Comparison of ENCODE assay signal across 16 mouse cellular contexts in genomic region chr1:63954172-63954571, GRCm38 (mm10).
A peak's percentile ranks its signal among the peaks of the same experiment; 100 is the strongest.
DNase-seq lines count a peak whose midpoint lies in the region; ATAC-seq lines count a peak whose summit lies in the region.
"Had no signal": no experiment of that assay in that cellular context is flagged by ENCODE, and none has a peak within 500 bp of the region (broad histone marks: within the 10 kb centered on the region; RNA-seq: fewer than 3 reads in every experiment).

No protein-coding gene starts in this region.

- peaks cover 13% of the 10 kb centered on the region for H3K4me1 ChIP-seq in hindbrain, embryonic 13.5 days (replicated peaks)
- no peaks in the 10 kb centered on the region for H3K4me1 ChIP-seq in hindbrain, embryonic 11.5 days (replicated peaks; ENCODE audit: control insufficient read depth, insufficient read depth, low read length)
- H3K4me1 ChIP-seq in midbrain, embryonic 13.5 days (replicated peaks): peaks cover 20% of the 10 kb centered on the region; the same call in 1 of the 2 replicates
- peaks cover 11% of the 10 kb centered on the region for H3K4me1 ChIP-seq in midbrain, embryonic 10.5 days
- H3K4me1 ChIP-seq in embryonic facial prominence, embryonic 10.5 days: peaks cover 8% of the 10 kb centered on the region

- H3K36me3 ChIP-seq in hindbrain, embryonic 13.5 days: no peaks in the 10 kb centered on the region
- no peaks in the 10 kb centered on the region for H3K36me3 ChIP-seq in hindbrain, embryonic 11.5 days (ENCODE audit: control insufficient read depth, insufficient read depth, low read length)
- no peaks in the 10 kb centered on the region for H3K36me3 ChIP-seq in midbrain, embryonic 13.5 days
- no peaks in the 10 kb centered on the region for H3K36me3 ChIP-seq in midbrain, embryonic 10.5 days
- H3K36me3 ChIP-seq in embryonic facial prominence, embryonic 10.5 days (replicated peaks): no peaks in the 10 kb centered on the region
- H3K36me3 ChIP-seq: forebrain, embryonic 12.5 days; heart, embryonic 12.5 days; lung, embryonic 15.5 days; neural tube, embryonic 13.5 days had no signal

- no peak overlapping the region for H3K9ac ChIP-seq in hindbrain, embryonic 13.5 days
- H3K9ac ChIP-seq in hindbrain, embryonic 11.5 days (ENCODE audit: low read depth, low read length): no peak overlapping the region
- H3K9ac ChIP-seq in midbrain, embryonic 13.5 days (replicated peaks): no peak overlapping the region
- H3K9ac ChIP-seq: forebrain, embryonic 12.5 days; heart, embryonic 12.5 days; liver, embryonic 14.5 days; lung, embryonic 15.5 days; neural tube, embryonic 13.5 days had no signal

- ATAC-seq in CD4-positive, CD25-positive, alpha-beta regulatory T cell, adult 4 months: no peak
- 0 out of 2 replicates have a peak, but pooled peaks have one; percentile 21 for ATAC-seq in hindbrain, embryonic 13.5 days (ENCODE audit: low FRiP score)
- no peak for ATAC-seq in hindbrain, embryonic 11.5 days (ENCODE audit: low FRiP score)
- ATAC-seq in midbrain, embryonic 13.5 days: 0 out of 2 replicates have a peak, but pooled peaks have one; percentile 17

- H3K9me3 ChIP-seq in hindbrain, embryonic 13.5 days: no peaks in the 10 kb centered on the region
- no peaks in the 10 kb centered on the region for H3K9me3 ChIP-seq in hindbrain, embryonic 11.5 days (ENCODE audit: control insufficient read depth, low read length)
- H3K9me3 ChIP-seq in midbrain, embryonic 13.5 days: no peaks in the 10 kb centered on the region
- H3K9me3 ChIP-seq in midbrain, embryonic 10.5 days (replicated peaks): no peaks in the 10 kb centered on the region
- no peaks in the 10 kb centered on the region for H3K9me3 ChIP-seq in embryonic facial prominence, embryonic 10.5 days
- H3K9me3 ChIP-seq: forebrain, embryonic 12.5 days; heart, embryonic 12.5 days; lung, embryonic 15.5 days; megakaryocyte, embryonic 14.5 days; neural tube, embryonic 13.5 days had no signal

- DNase-seq in CD4-positive, CD25-positive, alpha-beta regulatory T cell, adult 2 months (ENCODE audit: low read depth, low spot score): peak; percentile 1
- no peak for DNase-seq in hindbrain, embryonic 11.5 days (ENCODE audit: low spot score)
- DNase-seq in midbrain, embryonic 10.5 days (ENCODE audit: low spot score): no peak
- DNase-seq in embryonic facial prominence, embryonic 10.5 days (ENCODE audit: low spot score): no peak
- DNase-seq in cerebellum, adult 11-12 months: no peak

- H3K27me3 ChIP-seq in hindbrain, embryonic 13.5 days: no peaks in the 10 kb centered on the region
- H3K27me3 ChIP-seq in hindbrain, embryonic 11.5 days (ENCODE audit: control insufficient read depth, insufficient read depth, low read length): no peaks in the 10 kb centered on the region
- H3K27me3 ChIP-seq in midbrain, embryonic 13.5 days: no peaks in the 10 kb centered on the region
- H3K27me3 ChIP-seq in midbrain, embryonic 10.5 days (ENCODE audit: low read depth, poor library complexity, severe bottlenecking): no peaks in the 10 kb centered on the region
- no peaks in the 10 kb centered on the region for H3K27me3 ChIP-seq in embryonic facial prominence, embryonic 10.5 days (replicated peaks; ENCODE audit: low read depth, poor library complexity, severe bottlenecking)
- H3K27me3 ChIP-seq: forebrain, embryonic 12.5 days; lung, embryonic 15.5 days; neural tube, embryonic 13.5 days had no signal

- WGBS in hindbrain, embryonic 13.5 days: 66% methylated on average over 2 of the region's 2 CpGs
- 77% methylated on average over 2 of the region's 2 CpGs for WGBS in hindbrain, embryonic 11.5 days
- WGBS in midbrain, embryonic 13.5 days: 74% methylated on average over 2 of the region's 2 CpGs
- WGBS in midbrain, embryonic 10.5 days: 52% methylated on average over 2 of the region's 2 CpGs
- WGBS in embryonic facial prominence, embryonic 10.5 days: 61% methylated on average over 2 of the region's 2 CpGs

- no peak overlapping the region for H3K4me2 ChIP-seq in hindbrain, embryonic 13.5 days
- H3K4me2 ChIP-seq in hindbrain, embryonic 11.5 days (replicated peaks; ENCODE audit: low read depth, low read length): no peak overlapping the region
- H3K4me2 ChIP-seq in midbrain, embryonic 13.5 days (replicated peaks): no peak overlapping the region
- H3K4me2 ChIP-seq: forebrain, embryonic 12.5 days; neural tube, embryonic 13.5 days had no signal

- H3K27ac ChIP-seq in hindbrain, embryonic 13.5 days: no peak overlapping the region
- no peak overlapping the region for H3K27ac ChIP-seq in hindbrain, embryonic 11.5 days (ENCODE audit: low read depth, low read length)
- no peak overlapping the region for H3K27ac ChIP-seq in midbrain, embryonic 13.5 days
- no peak overlapping the region for H3K27ac ChIP-seq in midbrain, embryonic 10.5 days (replicated peaks)
- H3K27ac ChIP-seq in embryonic facial prominence, embryonic 10.5 days (replicated peaks): peak overlapping the region; percentile 27; the same call in 1 of the 2 replicates
- H3K27ac ChIP-seq: forebrain, embryonic 12.5 days; heart, adult 2 months; liver, embryonic 14.5 days; lung, embryonic 15.5 days; neural tube, embryonic 13.5 days had no signal

- no peak overlapping the region for H3K4me3 ChIP-seq in hindbrain, embryonic 13.5 days
- no peak overlapping the region for H3K4me3 ChIP-seq in hindbrain, embryonic 11.5 days (ENCODE audit: low read depth, low read length)
- no peak overlapping the region for H3K4me3 ChIP-seq in midbrain, embryonic 13.5 days (replicated peaks)
- no peak overlapping the region for H3K4me3 ChIP-seq in midbrain, embryonic 10.5 days
- H3K4me3 ChIP-seq in embryonic facial prominence, embryonic 10.5 days: no peak overlapping the region
- H3K4me3 ChIP-seq: erythroblast, embryonic 14.5 days; forebrain, embryonic 12.5 days; heart, adult 2 months; heart, embryonic 12.5 days; lung, embryonic 15.5 days; megakaryocyte, embryonic 14.5 days; neural tube, embryonic 13.5 days had no signal

Comparison
In these comparisons a context has a peak if more than half of its experiments do, and no peak if none do; other contexts are left out.
1. ATAC-seq: peak in hindbrain, embryonic 13.5 days (single experiment) and midbrain, embryonic 13.5 days (single experiment); none in CD4-positive, CD25-positive, alpha-beta regulatory T cell, adult 4 months (single experiment) and hindbrain, embryonic 11.5 days (single experiment).